9 mouse cellular contexts compared by ENCODE assay signal in the genomic region with DNA sequence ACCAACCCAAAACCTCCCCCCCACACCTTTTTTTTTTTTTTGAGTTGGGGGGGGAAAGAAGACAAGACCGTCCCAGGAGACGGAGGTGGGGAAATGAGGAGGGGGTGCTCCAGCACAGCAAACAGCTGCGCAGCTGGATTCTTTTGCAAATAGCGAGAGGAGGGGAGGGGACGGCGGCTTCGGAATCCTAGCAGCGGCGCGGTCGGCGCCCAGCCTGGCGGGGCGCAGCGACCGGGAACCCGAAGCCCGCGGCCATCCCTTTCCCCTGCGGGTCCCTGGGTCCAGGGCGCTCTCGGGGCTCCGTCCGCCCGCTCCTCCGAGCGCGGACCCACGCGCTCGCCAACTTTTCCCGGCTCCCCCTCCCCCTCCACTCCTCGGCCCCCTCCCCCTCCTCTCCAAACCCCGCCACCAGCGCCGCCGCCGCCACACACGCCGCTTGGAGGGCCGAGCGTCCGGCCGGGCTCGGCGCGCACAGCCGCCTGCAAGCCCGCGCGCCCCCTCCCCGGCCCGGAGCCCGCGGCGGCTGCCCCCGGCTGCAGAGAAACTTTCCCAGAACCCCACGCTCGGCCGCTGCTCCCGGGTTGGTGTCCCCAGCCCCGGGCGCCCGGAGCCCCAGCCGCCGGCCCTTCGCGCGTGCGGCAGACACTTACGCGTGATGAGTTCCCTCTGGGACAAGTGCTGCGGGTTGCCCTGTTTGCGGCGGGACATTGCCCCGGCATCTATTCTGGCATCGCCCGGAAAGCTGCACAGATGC. TPM values are rescaled to one million over a fixed set of nuclear protein-coding genes. Genes with fewer than 3 reads are reported as not detected.
A peak's percentile ranks its signal among the peaks of the same experiment; 100 is the strongest.
DNase-seq lines count a peak whose midpoint lies in the region; ATAC-seq lines count a peak whose summit lies in the region.
"Had no signal": no experiment of that assay in that cellular context is flagged by ENCODE, and none has a peak within 500 bp of the region (broad histone marks: within the 10 kb centered on the region; RNA-seq: fewer than 3 reads in every experiment).

No protein-coding gene starts in this region.

- peak overlapping the region; percentile 87 for H3K4me2 ChIP-seq in forebrain, embryonic 15.5 days (replicated peaks)
- H3K4me2 ChIP-seq in liver, embryonic 15.5 days: peak overlapping the region; percentile 58

- H3K4me3 ChIP-seq in heart, embryonic 10.5 days: peak overlapping the region; percentile 74
- H3K4me3 ChIP-seq in forebrain, embryonic 15.5 days: peak overlapping the region; percentile 97
- peak overlapping the region; percentile 38 for H3K4me3 ChIP-seq in liver, embryonic 15.5 days (replicated peaks)

- ATAC-seq in forebrain, embryonic 15.5 days (replicated peaks): no peak
- no peak for ATAC-seq in liver, embryonic 15.5 days (ENCODE audit: insufficient read depth)

- WGBS in heart, embryonic 10.5 days: under 1% methylated on average over 68 of the region's 78 CpGs
- under 1% methylated on average over 68 of the region's 78 CpGs for WGBS in forebrain, embryonic 15.5 days
- 2% methylated on average over 69 of the region's 78 CpGs for WGBS in liver, embryonic 15.5 days (ENCODE audit: insufficient replicate concordance)

- peaks cover 70% of the 10 kb centered on the region for H3K27me3 ChIP-seq in heart, embryonic 10.5 days (ENCODE audit: insufficient read depth, poor library complexity, severe bottlenecking)
- no peaks in the 10 kb centered on the region for H3K27me3 ChIP-seq in forebrain, embryonic 15.5 days
- H3K27me3 ChIP-seq in liver, embryonic 15.5 days: peaks cover 100% of the 10 kb centered on the region

- no peaks in the 10 kb centered on the region for H3K36me3 ChIP-seq in heart, embryonic 10.5 days
- H3K36me3 ChIP-seq in forebrain, embryonic 15.5 days: no peaks in the 10 kb centered on the region
- no peaks in the 10 kb centered on the region for H3K36me3 ChIP-seq in liver, embryonic 15.5 days (replicated peaks)
- H3K36me3 ChIP-seq: G1E had no signal

- no peaks in the 10 kb centered on the region for H3K9me3 ChIP-seq in heart, embryonic 10.5 days
- H3K9me3 ChIP-seq in forebrain, embryonic 15.5 days: no peaks in the 10 kb centered on the region
- no peaks in the 10 kb centered on the region for H3K9me3 ChIP-seq in liver, embryonic 15.5 days (replicated peaks)

- H3K4me1 ChIP-seq in heart, embryonic 10.5 days: peaks cover 28% of the 10 kb centered on the region
- peaks cover 48% of the 10 kb centered on the region for H3K4me1 ChIP-seq in forebrain, embryonic 15.5 days
- peaks cover 5% of the 10 kb centered on the region; the same call in 1 of the 2 replicates for H3K4me1 ChIP-seq in liver, embryonic 15.5 days (replicated peaks)

- peak overlapping the region; percentile 96 for H3K9ac ChIP-seq in forebrain, embryonic 15.5 days (replicated peaks)
- no peak overlapping the region for H3K9ac ChIP-seq in liver, embryonic 15.5 days

- H3K27ac ChIP-seq in heart, embryonic 10.5 days: peak overlapping the region; percentile 85
- H3K27ac ChIP-seq in forebrain, embryonic 15.5 days (replicated peaks): peak overlapping the region; percentile 99
- no peak overlapping the region for H3K27ac ChIP-seq in liver, embryonic 15.5 days (replicated peaks)

- DNase-seq in heart, embryonic 10.5 days (ENCODE audit: low spot score): no peak
- DNase-seq in heart, adult 9 months (ENCODE audit: low spot score in 2 of 2): no peak
- DNase-seq in ES-CJ7 (ENCODE audit: low read depth, low spot score): peak; percentile 62
- peak; percentile 40 for DNase-seq in testis, postnatal 14 days (ENCODE audit: low spot score)
- DNase-seq in cerebellum, adult 11 months: no peak
- no peak for DNase-seq in spleen, adult 12 weeks (ENCODE audit: low spot score)

RNA-seq across cellular contexts. Expression of gene Bcl11b, which starts 0.8 kb away (rescaled TPM):
- polyA plus RNA-seq in heart, embryonic 10.5 days (2016; fragmentation: Nextera tagmentation; extraction: Ambion mirVana): 3.1 and 3.3 TPM in 2 replicates
- polyA plus RNA-seq in forebrain, embryonic 15.5 days (2015; fragmentation: Nextera tagmentation; extraction: Ambion mirVana): 109 and 117 TPM in 2 replicates
- polyA plus RNA-seq in liver, embryonic 15.5 days (2015; fragmentation: Nextera tagmentation; extraction: Ambion mirVana): 0.05 and 0.10 TPM in 2 replicates
- polyA plus RNA-seq: G1E had no signal

Comparison
In these comparisons a context has a peak if more than half of its experiments do, and no peak if none do; other contexts are left out.
1. DNase-seq: peak in ES-CJ7 (single experiment) and testis, postnatal 14 days (single experiment); none in heart, embryonic 10.5 days (single experiment), heart, adult 9 months (0 of 2), cerebellum, adult 11 months (single experiment) and spleen, adult 12 weeks (single experiment).
2. H3K4me3 ChIP-seq: peak in every context shown above with its lines; median percentile 97 in forebrain, embryonic 15.5 days; 74 in heart, embryonic 10.5 days; 38 in liver, embryonic 15.5 days.
3. RNA of gene Bcl11b, which starts 0.8 kb away (polyA plus RNA-seq): 109 to 117 TPM in forebrain, embryonic 15.5 days; 3.1 to 3.3 TPM in heart, embryonic 10.5 days and 0.05 to 0.10 TPM in liver, embryonic 15.5 days; every median in the first group is over 10 times any median in the second.